Comparison of ENCODE assay signal across 8 mouse cellular contexts in genomic region chr11:29173125-29173631, GRCm38 (mm10). TPM values are rescaled to one million over a fixed set of nuclear protein-coding genes. Genes with fewer than 3 reads are reported as not detected.
DNase-seq lines count a peak whose midpoint lies in the region; ATAC-seq lines count a peak whose summit lies in the region.

No protein-coding gene starts in this region.

- peaks cover 15% of the 10 kb centered on the region for H3K4me1 ChIP-seq in forebrain, embryonic 16.5 days (replicated peaks; ENCODE audit: control insufficient read depth, insufficient read depth, low read length)
- 0 out of 2 replicates have a peak, but pooled peaks cover 3% of the 10 kb centered on the region for H3K4me1 ChIP-seq in hindbrain, embryonic 11.5 days (replicated peaks; ENCODE audit: control insufficient read depth, insufficient read depth, low read length)

- peak overlapping the region; percentile 92 for H3K4me3 ChIP-seq in forebrain, embryonic 16.5 days (replicated peaks; ENCODE audit: low read length)
- peak overlapping the region; percentile 89 for H3K4me3 ChIP-seq in hindbrain, embryonic 11.5 days (ENCODE audit: low read depth, low read length)

- no peaks in the 10 kb centered on the region for H3K27me3 ChIP-seq in forebrain, embryonic 16.5 days (replicated peaks; ENCODE audit: control insufficient read depth, insufficient read depth, low read length)
- H3K27me3 ChIP-seq in hindbrain, embryonic 11.5 days (ENCODE audit: control insufficient read depth, insufficient read depth, low read length): no peaks in the 10 kb centered on the region

- peak overlapping the region; percentile 97 for H3K9ac ChIP-seq in forebrain, embryonic 16.5 days (replicated peaks; ENCODE audit: low read depth, low read length)
- H3K9ac ChIP-seq in hindbrain, embryonic 11.5 days (ENCODE audit: low read depth, low read length): peak overlapping the region; percentile 99

- H3K36me3 ChIP-seq in forebrain, embryonic 16.5 days (ENCODE audit: control insufficient read depth, insufficient read depth): no peaks in the 10 kb centered on the region
- no peaks in the 10 kb centered on the region for H3K36me3 ChIP-seq in hindbrain, embryonic 11.5 days (ENCODE audit: control insufficient read depth, insufficient read depth, low read length)

- ATAC-seq in forebrain, embryonic 16.5 days: peak; percentile 53
- peak; percentile 84 for ATAC-seq in hindbrain, embryonic 11.5 days (ENCODE audit: low FRiP score)

- H3K4me2 ChIP-seq in forebrain, embryonic 16.5 days (ENCODE audit: low read length): peak overlapping the region; percentile 86
- H3K4me2 ChIP-seq in hindbrain, embryonic 11.5 days (replicated peaks; ENCODE audit: low read depth, low read length): peak overlapping the region; percentile 82

- under 1% methylated on average over 38 of the region's 38 CpGs for WGBS in forebrain, embryonic 16.5 days
- WGBS in hindbrain, embryonic 11.5 days: 0% methylated on average over 38 of the region's 38 CpGs

- H3K27ac ChIP-seq in forebrain, embryonic 16.5 days (ENCODE audit: low read length): peak overlapping the region; percentile 97
- H3K27ac ChIP-seq in hindbrain, embryonic 11.5 days (ENCODE audit: low read depth, low read length): peak overlapping the region; percentile 96

- no peaks in the 10 kb centered on the region for H3K9me3 ChIP-seq in forebrain, embryonic 16.5 days (ENCODE audit: control insufficient read depth, low read length)
- H3K9me3 ChIP-seq in hindbrain, embryonic 11.5 days (ENCODE audit: control insufficient read depth, low read length): no peaks in the 10 kb centered on the region

- DNase-seq in NIH3T3 (ENCODE audit: low read depth): peak; percentile 86
- DNase-seq in c-Kit-positive CD71-positive TER-119-positive erythroid progenitor cells, embryonic 14.5 days (ENCODE audit: low spot score): peak; percentile 67
- peak; percentile 78 for DNase-seq in hindbrain, embryonic 11.5 days (ENCODE audit: low spot score)
- peak; percentile 53 to 58 for DNase-seq in layer of hippocampus, postnatal 14 days (ENCODE audit: low spot score in 2 of 2)
- DNase-seq in lung, postnatal 4 days: peak; percentile 65 to 74
- DNase-seq in retina, embryonic 14.5 days (ENCODE audit: low spot score): peak; percentile 82
- DNase-seq in urinary bladder, postnatal 4 days (ENCODE audit: low spot score in 2 of 2): peak; percentile 45 to 65

RNA-seq across cellular contexts. Expression of gene Ppp4r3b, which starts 0.5 kb away (rescaled TPM):
- 90.3 and 115 TPM in 2 replicates for polyA plus RNA-seq in forebrain, embryonic 16.5 days (2015; fragmentation: Nextera tagmentation; extraction: Ambion mirVana)
- 102 and 105 TPM in 2 replicates for polyA plus RNA-seq in hindbrain, embryonic 11.5 days (2014; fragmentation: Nextera tagmentation; extraction: Ambion mirVana)
- total RNA-seq in layer of hippocampus, postnatal 14 days (2021): 10 to 100 TPM; 49.7 to 55.3 TPM

RNA-seq across cellular contexts. Expression of gene Pnpt1, which starts 42.6 kb away (rescaled TPM):
- 30.4 and 33.2 TPM in 2 replicates for polyA plus RNA-seq in forebrain, embryonic 16.5 days (2015; fragmentation: Nextera tagmentation; extraction: Ambion mirVana)
- polyA plus RNA-seq in hindbrain, embryonic 11.5 days (2014; fragmentation: Nextera tagmentation; extraction: Ambion mirVana): 39.2 and 44.8 TPM in 2 replicates
- 10 to 100 TPM; 24.2 to 24.9 TPM for total RNA-seq in layer of hippocampus, postnatal 14 days (2021)

Comparison
In these comparisons a context has a peak if more than half of its experiments do, and no peak if none do; other contexts are left out.
1. Peak in every context shown above with its lines: DNase-seq, ATAC-seq, H3K4me3 ChIP-seq and H3K27ac ChIP-seq.